Comparison of ENCODE assay signal across 9 mouse cellular contexts in the genomic region with DNA sequence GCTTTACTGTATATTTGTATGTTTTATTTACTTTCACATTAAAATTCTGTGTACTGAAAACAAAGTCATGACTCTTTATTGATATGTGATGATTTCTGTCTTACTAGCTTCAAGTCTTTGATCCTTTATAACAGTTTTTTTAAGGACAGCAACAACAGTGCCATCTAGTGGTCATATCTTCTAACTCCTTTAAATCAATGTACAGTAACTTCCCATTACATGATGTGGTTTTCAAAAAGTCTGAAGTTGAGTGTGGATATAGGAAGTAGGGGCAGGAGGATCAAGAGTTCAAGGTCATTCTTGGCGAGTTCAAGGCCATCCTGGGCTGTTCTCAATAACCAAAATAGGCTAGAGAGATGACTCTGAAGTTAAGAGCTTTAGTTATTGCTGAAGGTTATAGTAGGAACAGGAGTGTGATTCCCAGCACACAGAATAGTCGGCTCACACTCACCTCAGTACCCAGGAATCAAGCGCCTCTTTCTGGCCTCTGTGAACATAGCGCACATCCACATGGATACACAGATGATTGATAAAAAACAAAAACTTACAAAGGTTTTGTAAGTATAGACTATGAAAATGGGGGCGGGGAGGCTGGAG. TPM values are rescaled to one million over a fixed set of nuclear protein-coding genes. Genes with fewer than 3 reads are reported as not detected.
A peak's percentile ranks its signal among the peaks of the same experiment; 100 is the strongest.
DNase-seq lines count a peak whose midpoint lies in the region; ATAC-seq and TF ChIP-seq lines count a peak whose summit lies in the region.
"Had no signal": no experiment of that assay in that cellular context is flagged by ENCODE, and none has a peak within 500 bp of the region (broad histone marks: within the 10 kb centered on the region; RNA-seq: fewer than 3 reads in every experiment).

No protein-coding gene starts in this region.

- no peak for TF ChIP-seq POLR2A in limb, embryonic 14.5 days (IDR thresholded peaks at IDR 0.05; ENCODE audit: borderline replicate concordance, extremely low read depth, insufficient read depth, insufficient read length)
- TF ChIP-seq POLR2A in brain, embryonic 14.5 days (IDR thresholded peaks at IDR 0.05; ENCODE audit: borderline replicate concordance, extremely low read depth, insufficient read depth, insufficient read length, poor library complexity, severe bottlenecking): no peak

- no peaks in the 10 kb centered on the region for H3K27me3 ChIP-seq in limb, embryonic 14.5 days (ENCODE audit: control insufficient read depth, insufficient read depth, low read length)
- H3K27me3 ChIP-seq in limb, embryonic 10.5 days (ENCODE audit: low read depth, poor library complexity, severe bottlenecking): no peaks in the 10 kb centered on the region
- no peaks in the 10 kb centered on the region for H3K27me3 ChIP-seq in splenic B cell, adult 2 months (ENCODE audit: control insufficient read depth, insufficient read depth, low read length, poor library complexity, severe bottlenecking)
- H3K27me3 ChIP-seq: limb, embryonic 12.5 days had no signal

- 0 out of 2 replicates have a peak, but pooled peaks cover 13% of the 10 kb centered on the region for H3K36me3 ChIP-seq in limb, embryonic 14.5 days (ENCODE audit: control insufficient read depth, insufficient read depth, low read length)
- peaks cover 43% of the 10 kb centered on the region for H3K36me3 ChIP-seq in limb, embryonic 10.5 days
- no peaks in the 10 kb centered on the region for H3K36me3 ChIP-seq in splenic B cell, adult 2 months (ENCODE audit: control insufficient read depth, insufficient read depth, low read length, poor library complexity, severe bottlenecking)

- H3K9me3 ChIP-seq in limb, embryonic 14.5 days (ENCODE audit: control insufficient read depth, low read length): no peaks in the 10 kb centered on the region
- no peaks in the 10 kb centered on the region for H3K9me3 ChIP-seq in limb, embryonic 10.5 days (replicated peaks)
- H3K9me3 ChIP-seq: limb, embryonic 12.5 days had no signal

- TF ChIP-seq CTCF in brain, embryonic 14.5 days (IDR thresholded peaks at IDR 0.05; ENCODE audit: borderline replicate concordance, extremely low read depth, insufficient read depth, insufficient read length): 0 out of 2 replicates have a peak, but pooled peaks have one; percentile 24

- no peak overlapping the region for H3K9ac ChIP-seq in limb, embryonic 14.5 days (ENCODE audit: low read depth, low read length, severe bottlenecking)
- H3K9ac ChIP-seq: limb, embryonic 12.5 days had no signal

- no peak overlapping the region for H3K4me3 ChIP-seq in limb, embryonic 14.5 days (replicated peaks; ENCODE audit: low read length)
- no peak overlapping the region for H3K4me3 ChIP-seq in limb, embryonic 10.5 days
- H3K4me3 ChIP-seq: limb, embryonic 12.5 days had no signal

- no peak overlapping the region for H3K4me2 ChIP-seq in limb, embryonic 14.5 days (replicated peaks; ENCODE audit: low read depth, low read length, severe bottlenecking)
- H3K4me2 ChIP-seq: limb, embryonic 12.5 days had no signal

- no peak for ATAC-seq in limb, embryonic 14.5 days (ENCODE audit: low FRiP score, low read depth)
- ATAC-seq in inflammation-experienced regulatory T-cells, adult 6 months: peak; percentile 71

- WGBS in limb, embryonic 14.5 days: 81% methylated on average over 5 of the region's 5 CpGs
- WGBS in limb, embryonic 10.5 days: 81% methylated on average over 5 of the region's 5 CpGs

- no peaks in the 10 kb centered on the region for H3K4me1 ChIP-seq in limb, embryonic 14.5 days (ENCODE audit: control insufficient read depth, insufficient read depth, low read length)
- H3K4me1 ChIP-seq in limb, embryonic 10.5 days: no peaks in the 10 kb centered on the region
- H3K4me1 ChIP-seq: limb, embryonic 12.5 days had no signal

- no peak overlapping the region for H3K27ac ChIP-seq in limb, embryonic 14.5 days (replicated peaks; ENCODE audit: low read depth, low read length)
- H3K27ac ChIP-seq in limb, embryonic 10.5 days: no peak overlapping the region
- H3K27ac ChIP-seq: limb, embryonic 12.5 days had no signal

- DNase-seq in cerebellum, postnatal 10 days: peak; percentile 26 to 82
- DNase-seq in cerebellum, adult 18-20 months: no peak
- DNase-seq in limb, embryonic 14.5 days (ENCODE audit: low spot score): peak; percentile 92
- DNase-seq in limb, embryonic 10.5 days (ENCODE audit: low spot score): no peak
- DNase-seq in brain, embryonic 14.5 days (ENCODE audit: low read depth): peak; percentile 84
- DNase-seq in splenic B cell, adult 2 months (ENCODE audit: low read depth, low spot score): peak; percentile 77
- no peak for DNase-seq in spleen, postnatal 10 days (ENCODE audit: low spot score in 2 of 2)

RNA-seq across cellular contexts. Expression of gene D230025D16Rik, which starts 6.9 kb away (rescaled TPM):
- polyA plus RNA-seq in limb, embryonic 14.5 days (2012; rRNA removed): 30.1 and 32.8 TPM in 2 replicates
- polyA plus RNA-seq in limb, embryonic 14.5 days (2014; fragmentation: Nextera tagmentation; extraction: Ambion mirVana): 27.3 and 31.5 TPM in 2 replicates
- 25.4 and 26.6 TPM in 2 replicates for polyA plus RNA-seq in limb, embryonic 10.5 days (2016; fragmentation: Nextera tagmentation; extraction: Ambion mirVana)
- 33.4 and 40.5 TPM in 2 replicates for polyA plus RNA-seq in brain, embryonic 14.5 days (2012; rRNA removed)
- polyA plus RNA-seq in inflammation-experienced regulatory T-cells, adult 6 months (2017; shearing (Covaris generic)): 10 to 100 TPM; 11.1 to 14.6 (median 12.1) TPM

RNA-seq across cellular contexts. Expression of gene B3gnt9, which starts 36.9 kb away (rescaled TPM):
- polyA plus RNA-seq in limb, embryonic 14.5 days (2012; rRNA removed): 40.8 and 52.7 TPM in 2 replicates
- 38.9 and 42.9 TPM in 2 replicates for polyA plus RNA-seq in limb, embryonic 14.5 days (2014; fragmentation: Nextera tagmentation; extraction: Ambion mirVana)
- polyA plus RNA-seq in limb, embryonic 10.5 days (2016; fragmentation: Nextera tagmentation; extraction: Ambion mirVana): 1.4 and 1.7 TPM in 2 replicates
- polyA plus RNA-seq in brain, embryonic 14.5 days (2012; rRNA removed): 5.9 and 6.6 TPM in 2 replicates
- under 1 TPM; 0.51 to 0.97 (median 0.87) TPM for polyA plus RNA-seq in inflammation-experienced regulatory T-cells, adult 6 months (2017; shearing (Covaris generic))

RNA-seq across cellular contexts. Expression of gene Tradd, which starts 46.4 kb away (rescaled TPM):
- polyA plus RNA-seq in limb, embryonic 14.5 days (2012; rRNA removed): 12.8 and 13.6 TPM in 2 replicates
- 26.2 and 26.3 TPM in 2 replicates for polyA plus RNA-seq in limb, embryonic 14.5 days (2014; fragmentation: Nextera tagmentation; extraction: Ambion mirVana)
- polyA plus RNA-seq in limb, embryonic 10.5 days (2016; fragmentation: Nextera tagmentation; extraction: Ambion mirVana): 11.4 and 12.1 TPM in 2 replicates
- polyA plus RNA-seq in brain, embryonic 14.5 days (2012; rRNA removed): 7.1 and 7.9 TPM in 2 replicates
- polyA plus RNA-seq in inflammation-experienced regulatory T-cells, adult 6 months (2017; shearing (Covaris generic)): 10 to 100 TPM; 54.1 to 78.8 (median 58.2) TPM

RNA-seq across cellular contexts. Expression of gene Fbxl8, which starts 46.4 kb away (rescaled TPM):
- polyA plus RNA-seq in limb, embryonic 14.5 days (2012; rRNA removed): 4.0 and 5.6 TPM in 2 replicates
- 2.9 and 3.7 TPM in 2 replicates for polyA plus RNA-seq in limb, embryonic 14.5 days (2014; fragmentation: Nextera tagmentation; extraction: Ambion mirVana)
- 0.81 and 1.1 TPM in 2 replicates for polyA plus RNA-seq in limb, embryonic 10.5 days (2016; fragmentation: Nextera tagmentation; extraction: Ambion mirVana)
- 1.00 TPM in 2 replicates for polyA plus RNA-seq in brain, embryonic 14.5 days (2012; rRNA removed)
- 10 to 100 TPM; 18.5 to 24.7 (median 18.5) TPM for polyA plus RNA-seq in inflammation-experienced regulatory T-cells, adult 6 months (2017; shearing (Covaris generic))

RNA-seq across cellular contexts. Expression of gene Cbfb, which starts 47.5 kb away (rescaled TPM):
- polyA plus RNA-seq in limb, embryonic 14.5 days (2012; rRNA removed): 75.2 and 82.4 TPM in 2 replicates
- 101 and 119 TPM in 2 replicates for polyA plus RNA-seq in limb, embryonic 14.5 days (2014; fragmentation: Nextera tagmentation; extraction: Ambion mirVana)
- 64.9 and 84.6 TPM in 2 replicates for polyA plus RNA-seq in limb, embryonic 10.5 days (2016; fragmentation: Nextera tagmentation; extraction: Ambion mirVana)
- 26.5 and 31.9 TPM in 2 replicates for polyA plus RNA-seq in brain, embryonic 14.5 days (2012; rRNA removed)
- 10 to 100 TPM; 34.4 to 53.8 (median 42.1) TPM for polyA plus RNA-seq in inflammation-experienced regulatory T-cells, adult 6 months (2017; shearing (Covaris generic))

Comparison
In these comparisons a context has a peak if more than half of its experiments do, and no peak if none do; other contexts are left out.
1. DNase-seq: peak in cerebellum, postnatal 10 days (2 of 2), limb, embryonic 14.5 days (single experiment), brain, embryonic 14.5 days (single experiment) and splenic B cell, adult 2 months (single experiment); none in cerebellum, adult 18-20 months (0 of 2), limb, embryonic 10.5 days (single experiment) and spleen, postnatal 10 days (0 of 2).